Mouse (Mus musculus) thymus, postnatal 4 days (tissue): ENCODE measurements around the gene Aes.
A peak's percentile ranks its signal among the peaks of the same experiment; 100 is the strongest.

ENCODE experiments used
- DNase-seq: peaks from one replicate; pipeline ENCODE4 v3.0.0; 2021

Gene Aes

GRCm38 (mm10) chr10:81569507-81570237, 10.4 kb downstream of the Aes start:
- peak; percentile 25 for DNase-seq

DNA sequence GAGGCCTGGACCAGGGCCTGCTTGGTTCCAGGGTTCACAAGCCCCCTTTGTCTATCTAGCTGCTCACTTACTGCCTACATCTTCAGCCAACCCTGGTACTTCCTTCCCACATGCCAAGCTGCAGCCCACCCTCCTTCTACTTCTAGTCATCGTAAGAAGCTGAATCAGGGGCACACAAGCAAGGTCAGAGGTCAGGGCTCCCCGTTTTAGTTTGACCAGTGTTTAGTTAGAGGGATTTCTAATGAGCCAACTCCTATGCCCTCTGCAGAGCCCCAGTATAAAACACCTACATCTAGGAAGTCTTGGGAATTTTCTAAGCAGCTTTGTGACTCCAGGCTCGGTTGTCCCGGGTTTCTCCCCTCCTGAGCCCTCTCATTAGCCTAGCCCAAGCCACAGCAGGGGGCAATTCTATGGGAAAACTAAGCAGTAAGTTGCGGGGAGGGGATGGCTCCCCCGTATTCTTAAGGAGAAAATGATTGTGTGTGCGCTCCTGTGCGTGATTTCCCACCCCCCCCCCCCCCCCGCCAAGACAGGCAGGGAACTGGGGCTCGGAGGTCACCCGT, 11.0 kb downstream of the Aes start:
- DNase-seq, result peak; percentile 23

- peak; percentile 89 for DNase-seq
Measured at GRCm38 (mm10) chr10:81570831-81571500, 11.7 kb downstream of the Aes start.

DNA sequence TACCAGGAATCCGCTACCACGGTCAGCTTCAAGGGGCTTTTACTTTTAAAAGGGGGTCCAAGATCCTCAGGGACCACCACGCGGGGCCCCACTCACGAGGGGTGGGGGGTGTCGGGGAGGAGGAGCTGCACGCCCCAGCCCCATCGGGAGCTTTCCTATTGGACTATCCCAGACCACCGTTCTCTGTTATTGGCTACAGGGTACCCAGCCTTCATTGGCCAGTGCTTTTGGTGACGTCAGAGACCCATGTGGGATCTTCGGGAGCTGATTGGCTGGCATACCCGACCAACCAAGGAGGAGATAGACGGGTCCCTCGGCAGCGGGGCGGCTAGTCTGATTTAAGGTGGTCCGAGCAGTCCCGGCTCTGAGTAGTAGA, 12.2 kb downstream of the Aes start:
- peak; percentile 94 for DNase-seq

GRCm38 (mm10) chr10:81572133-81572671, 12.9 kb downstream of the Aes start:
- DNase-seq, result peak; percentile 36

GRCm38 (mm10) chr10:81572975-81573374, 13.7 kb downstream of the Aes start:
- peak; percentile 45 for DNase-seq

DNA sequence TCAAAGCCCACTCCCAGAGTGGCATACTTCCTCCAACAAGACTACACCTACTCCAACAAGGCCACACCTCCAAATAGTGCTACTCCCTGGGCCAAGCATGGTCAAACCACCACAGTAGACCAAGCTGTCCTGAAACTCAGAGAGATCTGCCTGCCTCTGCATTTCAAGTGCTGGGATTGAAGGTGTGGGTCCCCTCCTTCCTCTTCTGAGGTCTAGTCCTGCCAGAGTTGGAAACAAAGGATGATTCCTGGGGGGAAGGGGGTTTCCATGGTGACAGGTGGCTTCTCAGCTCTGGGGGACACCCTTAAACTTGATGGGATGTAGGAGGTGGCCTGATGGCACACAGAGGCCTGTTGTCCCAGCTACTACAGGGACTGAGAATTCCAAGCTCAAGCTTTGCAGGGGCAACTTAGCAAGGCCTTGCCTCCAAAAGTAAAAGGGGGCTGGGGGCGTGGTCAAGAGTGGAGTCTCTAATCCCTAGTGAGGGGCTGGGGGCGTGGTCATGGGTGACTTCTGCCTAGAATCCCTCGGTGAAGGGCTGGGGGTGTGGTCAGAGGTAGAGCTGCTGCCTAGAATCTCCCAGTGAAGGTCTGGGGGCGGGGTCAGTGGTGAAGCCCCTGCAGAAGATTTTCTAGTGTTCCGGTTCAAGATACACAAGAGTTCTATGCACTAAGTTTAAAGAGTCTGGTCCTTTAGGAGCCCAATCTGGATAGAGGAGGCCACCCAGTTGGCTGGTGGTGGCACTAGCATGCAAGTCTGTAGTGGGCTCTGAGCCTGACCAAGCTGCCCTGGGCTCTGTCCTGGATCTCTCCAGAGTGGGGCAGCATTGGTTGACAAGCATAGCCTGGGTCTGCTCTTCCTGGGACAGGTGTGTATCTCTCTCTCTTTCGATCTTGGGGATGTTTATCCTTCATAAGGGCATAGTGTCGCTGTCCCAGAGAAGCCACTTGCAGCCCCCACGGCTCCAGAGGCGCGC, 15.1 kb downstream of the Aes start, which contains the start of gene Tle2:
Gene Tle2, plus strand, starts transcription at position 481 of the 976 bp plus-strand sequence.
- DNase-seq, result peak; percentile 61

DNA sequence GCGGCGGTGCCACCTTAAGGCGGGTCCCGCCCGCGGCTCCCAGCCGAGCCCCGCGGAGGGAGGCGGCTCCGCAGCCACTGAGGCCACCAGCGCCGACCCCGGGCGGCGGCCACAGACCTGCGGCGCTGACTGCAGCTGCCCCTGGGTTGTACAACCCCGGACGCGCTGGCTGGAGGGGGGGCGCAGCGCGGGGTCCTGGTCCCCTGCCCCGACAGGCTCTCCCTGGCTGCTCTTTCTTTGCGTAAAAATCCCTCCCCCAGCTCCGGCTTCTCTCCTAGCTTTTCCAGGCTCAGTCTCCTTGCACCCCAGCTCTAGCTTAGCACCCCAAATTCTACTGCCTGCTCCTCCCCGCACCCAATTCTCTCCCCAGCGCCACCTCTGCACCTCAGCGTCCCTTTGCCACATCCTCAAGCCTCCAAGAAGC, 15.9 kb downstream of the Aes start:
- peak; percentile 67 for DNase-seq

GRCm38 (mm10) chr10:81575695-81576094, 16.4 kb downstream of the Aes start:
- DNase-seq, result peak; percentile 68

DNA sequence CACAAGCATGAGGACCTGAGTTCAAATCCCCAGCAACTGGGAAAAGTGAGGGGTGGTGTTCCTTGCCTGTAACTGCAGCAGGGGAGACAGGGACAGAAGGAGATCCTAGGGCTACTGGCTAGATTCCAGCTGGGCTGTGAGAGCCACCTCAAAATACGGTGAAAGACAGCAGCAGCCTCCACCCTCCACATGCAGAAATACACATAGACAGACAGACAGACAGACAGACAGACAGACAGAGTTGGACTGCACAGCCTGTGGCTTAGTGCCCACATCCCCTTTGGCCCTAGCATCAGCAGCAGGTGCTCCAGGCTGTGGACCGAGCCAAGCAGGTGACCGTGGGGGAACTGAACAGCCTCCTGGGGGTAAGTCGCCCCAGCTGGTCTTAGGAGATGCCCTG, 20.7 kb downstream of the Aes start:
- DNase-seq, result no peak

DNA sequence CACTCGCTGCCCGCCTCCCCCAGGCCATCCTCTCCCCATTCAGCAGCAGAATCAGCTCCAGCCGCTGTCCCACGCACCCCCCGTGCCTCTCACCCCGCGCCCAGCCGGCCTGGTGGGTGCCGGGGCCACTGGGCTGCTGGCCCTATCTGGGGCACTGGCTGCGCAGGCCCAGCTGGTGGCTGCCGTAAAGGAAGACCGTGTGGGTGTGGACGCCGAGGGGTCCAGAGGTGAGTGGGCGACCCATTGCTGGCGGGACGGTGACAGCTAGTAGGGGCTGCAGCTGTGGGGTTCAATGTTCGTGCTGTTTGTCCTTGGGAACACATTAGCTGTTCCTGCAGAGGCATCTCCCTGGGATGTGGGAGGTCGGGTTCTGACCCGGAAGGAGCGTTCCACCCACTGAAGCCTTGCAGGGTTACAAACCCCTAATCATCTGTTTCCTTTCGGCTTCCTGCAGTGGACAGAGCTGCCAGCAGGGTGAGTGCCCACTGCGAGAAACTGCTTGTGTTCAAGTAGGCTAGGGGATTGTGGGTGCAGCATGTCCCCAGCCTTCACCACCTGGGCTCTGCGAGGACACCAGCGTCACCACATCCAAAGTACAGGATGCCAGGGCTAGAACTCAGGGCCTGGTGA, 21.3 kb downstream of the Aes start:
- peak; percentile 41 for DNase-seq

- no peak for DNase-seq
Measured at GRCm38 (mm10) chr10:81583347-81583746, 24.1 kb downstream of the Aes start.

GRCm38 (mm10) chr10:81588739-81589138, 29.5 kb downstream of the Aes start:
- no peak for DNase-seq

GRCm38 (mm10) chr10:81591846-81592245, 32.6 kb downstream of the Aes start:
- no peak for DNase-seq

- no peak for DNase-seq
Measured at GRCm38 (mm10) chr10:81592631-81593030, 33.3 kb downstream of the Aes start.

- DNase-seq, result no peak
Measured at GRCm38 (mm10) chr10:81593223-81593622, 33.9 kb downstream of the Aes start.

- no peak for DNase-seq
Measured at GRCm38 (mm10) chr10:81593935-81594334, 34.6 kb downstream of the Aes start.

- no peak for DNase-seq
Measured at GRCm38 (mm10) chr10:81595599-81595998, 36.3 kb downstream of the Aes start.

DNA sequence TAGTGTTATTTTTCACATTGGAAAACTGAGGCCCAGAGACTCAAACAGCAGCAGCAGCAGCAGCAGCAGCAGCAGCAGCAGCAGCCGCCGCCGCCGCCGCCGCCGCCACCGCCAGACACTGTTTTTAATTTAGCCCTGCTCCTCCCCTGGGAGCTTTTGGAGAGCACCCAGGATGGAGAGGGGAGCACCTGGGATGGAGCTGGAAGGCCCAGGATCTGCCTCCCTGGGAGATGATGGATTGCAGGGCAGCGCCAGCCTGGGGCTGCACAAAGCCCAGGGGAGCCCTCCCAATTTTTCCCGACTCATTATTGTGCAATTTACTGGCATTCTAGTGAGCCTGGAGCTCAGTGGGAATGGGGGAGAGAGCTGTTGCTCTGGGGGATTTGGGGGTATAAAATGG, 37.3 kb downstream of the Aes start:
- no peak for DNase-seq

DNA sequence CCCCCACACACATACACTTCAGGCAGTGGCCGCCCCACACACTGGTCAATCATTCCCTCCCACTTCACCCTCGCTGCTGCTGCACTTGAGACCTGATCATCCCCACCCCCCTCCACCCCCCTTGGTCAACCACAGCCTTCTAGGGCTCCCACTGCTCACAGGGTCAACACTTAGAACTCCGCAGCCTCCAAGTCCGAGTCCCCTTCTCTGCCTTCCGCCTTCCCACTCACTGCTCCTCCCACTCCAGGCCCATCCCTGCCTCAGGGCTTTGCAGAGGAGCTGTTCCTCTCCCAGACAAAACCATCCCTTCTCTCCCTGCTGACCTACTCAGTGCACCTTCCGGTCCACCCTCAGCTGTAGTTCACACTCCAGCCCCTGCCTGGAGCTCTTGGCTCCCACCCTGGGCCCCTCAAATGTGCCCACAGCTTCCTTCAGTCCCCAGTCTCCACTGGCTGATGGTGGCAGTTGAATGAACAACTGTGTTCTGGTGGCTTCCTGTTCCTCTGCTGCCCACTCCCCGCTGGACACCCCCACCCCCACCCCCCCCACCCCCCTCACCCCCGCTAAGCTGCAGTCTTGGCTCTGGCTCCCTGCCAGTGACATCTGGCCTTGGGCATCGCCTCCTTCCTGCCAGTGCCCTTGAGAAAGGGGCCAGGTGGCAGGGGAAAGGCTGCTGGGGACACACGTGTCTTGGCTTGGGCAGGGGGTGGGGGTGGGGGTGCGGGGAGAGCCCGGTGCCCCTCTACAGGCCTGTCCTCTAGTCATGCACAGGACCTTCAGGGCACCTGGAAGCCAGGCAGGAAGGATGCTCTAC, 38.1 kb downstream of the Aes start:
- DNase-seq, result peak; percentile 55

- DNase-seq, result no peak
Measured at GRCm38 (mm10) chr10:81598342-81598741, 39.1 kb downstream of the Aes start.
